Mouse (Mus musculus): Measurements from ENCODE around the gene Ulk4.

Ulk4 gene

GRCm38 (mm10) chr9:121005961-121006360 is 271.0 kb downstream of the Ulk4 start:
- no peak for DNase-seq

GRCm38 (mm10) chr9:121001681-121002540 is 275.1 kb downstream of the Ulk4 start:
- DNase-seq = no peak

- DNase-seq = no peak
These were observed 276.2 kb downstream of the Ulk4 start for GRCm38 (mm10) chr9:121000641-121001320.

GRCm38 (mm10) chr9:120998696-120999095 is 278.3 kb downstream of the Ulk4 start:
- no peak for DNase-seq

GRCm38 (mm10) chr9:120994223-120995155 is 282.5 kb downstream of the Ulk4 start:
- DNase-seq = no peak

GRCm38 (mm10) chr9:120993004-120993403 is 284.0 kb downstream of the Ulk4 start:
- DNase-seq = no peak

GRCm38 (mm10) chr9:120991801-120992200 is 285.2 kb downstream of the Ulk4 start:
- DNase-seq = no peak

- no peak for DNase-seq
These were observed 286.9 kb downstream of the Ulk4 start for GRCm38 (mm10) chr9:120989806-120990700.

GRCm38 (mm10) chr9:120988088-120988487 is 288.9 kb downstream of the Ulk4 start:
- DNase-seq = no peak

- no peak for DNase-seq
These were observed 290.0 kb downstream of the Ulk4 start for GRCm38 (mm10) chr9:120986994-120987393.

GRCm38 (mm10) chr9:120986255-120986654 is 290.7 kb downstream of the Ulk4 start:
- DNase-seq = no peak

- DNase-seq = no peak
These were observed 291.5 kb downstream of the Ulk4 start for GRCm38 (mm10) chr9:120985524-120985923.

- no peak for DNase-seq
These were observed 292.0 kb downstream of the Ulk4 start for GRCm38 (mm10) chr9:120985009-120985408.

- DNase-seq = no peak
These were observed 292.5 kb downstream of the Ulk4 start for GRCm38 (mm10) chr9:120984509-120984908.

- no peak for DNase-seq
These were observed 293.1 kb downstream of the Ulk4 start for GRCm38 (mm10) chr9:120983849-120984248.

- no peak for DNase-seq
These were observed 295.2 kb downstream of the Ulk4 start for GRCm38 (mm10) chr9:120981777-120982176.

GRCm38 (mm10) chr9:120976856-120977255 is 300.1 kb downstream of the Ulk4 start:
- DNase-seq = no peak

GRCm38 (mm10) chr9:120976158-120976557 is 300.8 kb downstream of the Ulk4 start:
- DNase-seq = no peak

- no peak for DNase-seq
These were observed 302.8 kb downstream of the Ulk4 start for GRCm38 (mm10) chr9:120974209-120974608.

GRCm38 (mm10) chr9:120973026-120973515 is 303.9 kb downstream of the Ulk4 start:
- no peak for DNase-seq

GRCm38 (mm10) chr9:120965007-120965406 is 312.0 kb downstream of the Ulk4 start:
- no peak for DNase-seq

- no peak for DNase-seq
These were observed 312.8 kb downstream of the Ulk4 start for GRCm38 (mm10) chr9:120964224-120964623.

Data from thymus, postnatal 14 days (tissue).